Mouse (Mus musculus) adrenal gland, postnatal 10 days (tissue): ENCODE measurements at regions not wholly inside any gene's neighbourhood (a gene's known extent, or its start where the extent isn't known, plus 50 kb on each side); places are given as distances from the start of the nearest gene placed in this dataset.

Experiments used
- DNase-seq: peaks from one replicate; pipeline ENCODE4 v3.0.0; 2021; ENCODE audit warnings: mixed read lengths

GRCm38 (mm10) chr17:9990744-9991143, 321.2 kb upstream of the Pabpc6 start:
- DNase-seq: no peak

GRCm38 (mm10) chr17:9981273-9981672, 311.8 kb upstream of the Pabpc6 start:
- no peak for DNase-seq

- no peak for DNase-seq
These were observed 307.4 kb upstream of the Pabpc6 start for GRCm38 (mm10) chr17:9976866-9977421.

GRCm38 (mm10) chr17:9975995-9976394, 306.5 kb upstream of the Pabpc6 start:
- no peak for DNase-seq

- DNase-seq: no peak
These were observed 305.6 kb upstream of the Pabpc6 start for GRCm38 (mm10) chr17:9975153-9975552.

GRCm38 (mm10) chr17:9967988-9968387, 298.5 kb upstream of the Pabpc6 start:
- no peak for DNase-seq

- no peak for DNase-seq
These were observed 293.4 kb upstream of the Pabpc6 start for GRCm38 (mm10) chr17:9962893-9963436.

GRCm38 (mm10) chr17:9948985-9949667, 279.6 kb upstream of the Pabpc6 start:
- no peak for DNase-seq

- DNase-seq: no peak
These were observed 278.1 kb upstream of the Pabpc6 start for GRCm38 (mm10) chr17:9947609-9948008.

- DNase-seq: no peak
These were observed 275.0 kb upstream of the Pabpc6 start for GRCm38 (mm10) chr17:9944513-9944912.

- DNase-seq: no peak
These were observed 272.7 kb upstream of the Pabpc6 start for GRCm38 (mm10) chr17:9942171-9942570.

GRCm38 (mm10) chr17:9939576-9939975, 270.1 kb upstream of the Pabpc6 start:
- DNase-seq: no peak

GRCm38 (mm10) chr17:9938426-9938825, 268.9 kb upstream of the Pabpc6 start:
- DNase-seq: no peak

GRCm38 (mm10) chr17:9937211-9937610, 267.7 kb upstream of the Pabpc6 start:
- no peak for DNase-seq

- DNase-seq: peak; percentile 24
These were observed 262.7 kb upstream of the Pabpc6 start for GRCm38 (mm10) chr17:9932186-9932585.

- DNase-seq: no peak
These were observed 262.0 kb upstream of the Pabpc6 start for GRCm38 (mm10) chr17:9931526-9931925.

- no peak for DNase-seq
These were observed 260.1 kb upstream of the Pabpc6 start for GRCm38 (mm10) chr17:9929448-9930088.

GRCm38 (mm10) chr17:9927724-9928123, 258.2 kb upstream of the Pabpc6 start:
- DNase-seq: no peak

- no peak for DNase-seq
These were observed 256.8 kb upstream of the Pabpc6 start for GRCm38 (mm10) chr17:9926308-9926707.

GRCm38 (mm10) chr17:9921326-9921725, 251.8 kb upstream of the Pabpc6 start:
- no peak for DNase-seq

GRCm38 (mm10) chr17:9917031-9917430, 247.5 kb upstream of the Pabpc6 start:
- no peak for DNase-seq

GRCm38 (mm10) chr17:9910856-9911255, 241.3 kb upstream of the Pabpc6 start:
- DNase-seq: peak; percentile 38

GRCm38 (mm10) chr17:9907077-9907476, 237.6 kb upstream of the Pabpc6 start:
- DNase-seq: no peak
